Mouse (Mus musculus) 3T3-L1 (cell line): ENCODE measurements at regions not wholly inside any gene's neighbourhood (a gene's known extent, or its start where the extent isn't known, plus 50 kb on each side); places are given as distances from the start of the nearest gene placed in this dataset.

Source experiments
- DNase-seq: peaks from one replicate; pipeline ENCODE4 v3.0.0-alpha.2; 2015; ENCODE audit warnings: low read depth, low spot score

GRCm38 (mm10) chr5:138875180-138876076 is 55.5 kb downstream of the Gm5294 start:
- no peak for DNase-seq

GRCm38 (mm10) chr5:138881649-138882226 is 61.9 kb downstream of the Gm5294 start:
- DNase-seq: peak; percentile 19

- DNase-seq: no peak
Observed at GRCm38 (mm10) chr5:138883573-138883972, 63.7 kb downstream of the Gm5294 start.

DNA sequence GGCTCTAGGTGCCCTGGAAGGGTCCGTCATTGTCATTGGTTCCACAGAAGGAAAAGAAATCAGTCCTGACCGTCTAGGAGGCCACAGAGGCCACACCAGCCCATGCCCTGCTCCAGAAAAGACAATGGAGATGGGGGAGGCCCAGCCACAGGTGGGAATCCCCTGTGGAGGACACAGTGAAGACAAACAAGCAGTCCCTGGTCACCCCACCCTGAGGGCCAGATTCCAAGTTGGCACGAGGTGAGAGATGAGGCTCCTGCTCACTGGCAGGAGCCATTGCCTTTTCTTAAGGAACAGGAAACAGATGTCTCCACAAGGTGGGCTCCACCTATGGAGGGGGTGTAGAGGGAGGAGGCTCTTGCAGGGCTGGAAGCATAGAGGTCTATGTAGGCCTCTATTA is 66.0 kb downstream of the Gm5294 start:
- DNase-seq: no peak

DNA sequence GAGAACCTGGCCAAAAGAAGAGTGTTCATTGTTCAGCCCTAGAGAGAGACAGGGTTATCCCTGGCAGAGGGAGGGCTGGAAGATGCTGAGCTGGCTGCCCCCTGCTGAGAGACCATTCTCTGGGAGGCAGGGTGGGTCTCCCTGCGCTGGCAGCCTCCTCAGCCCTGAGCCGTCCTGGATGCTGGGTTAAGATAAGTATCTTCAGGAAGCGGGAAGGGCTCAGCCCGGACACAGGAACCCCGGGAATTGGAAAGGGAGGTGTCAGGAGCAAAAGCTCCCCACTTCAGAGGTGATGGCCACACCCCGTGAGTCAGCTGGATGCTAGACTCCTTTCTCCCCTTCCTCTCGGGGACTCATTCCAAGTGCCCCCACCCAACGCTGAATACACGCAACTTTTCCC is 68.9 kb downstream of the Gm5294 start:
- DNase-seq: no peak

GRCm38 (mm10) chr5:138889760-138890159 is 69.9 kb downstream of the Gm5294 start:
- DNase-seq: no peak

DNA sequence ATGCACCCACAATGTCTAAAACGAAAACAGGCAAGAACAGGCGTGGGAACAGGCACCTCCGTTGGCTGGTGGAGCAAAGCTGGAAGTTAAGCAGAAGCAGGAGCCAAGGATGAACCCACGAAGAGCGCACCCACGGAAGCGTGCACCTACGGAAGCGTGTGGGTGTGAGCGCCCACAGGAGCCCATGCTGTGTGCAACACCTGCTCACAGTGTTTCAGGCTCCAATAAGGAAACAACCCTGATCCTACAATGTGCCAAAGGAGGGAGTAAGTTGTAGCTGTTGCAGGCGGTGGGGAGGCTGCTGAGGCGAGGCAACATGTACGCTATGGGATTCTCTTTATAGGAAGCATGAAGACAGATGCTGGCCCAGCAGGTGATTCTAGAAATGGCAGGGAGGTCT is 74.6 kb downstream of the Gm5294 start:
- DNase-seq: no peak

GRCm38 (mm10) chr5:138897255-138897654 is 77.4 kb downstream of the Gm5294 start:
- DNase-seq: no peak

DNA sequence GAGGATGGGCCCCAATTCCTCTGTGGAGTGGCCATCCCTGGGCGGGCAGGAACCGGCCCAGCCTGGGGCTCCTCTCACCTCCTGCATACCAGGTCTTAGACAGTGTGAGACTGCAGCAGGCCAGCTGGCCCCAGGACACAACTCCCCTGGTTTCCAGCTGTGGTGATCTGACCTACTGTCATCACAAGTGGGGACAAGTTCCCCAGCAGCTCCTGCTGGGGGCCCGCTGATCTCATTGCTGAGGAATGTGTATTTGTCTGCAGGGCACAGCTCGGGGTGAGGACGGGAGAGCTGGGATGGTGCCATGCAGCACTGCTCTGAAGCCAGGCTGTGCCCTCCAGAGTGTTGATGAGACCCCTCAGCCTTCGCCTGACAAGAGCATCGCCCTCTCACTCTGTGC is 78.6 kb downstream of the Gm5294 start:
- DNase-seq: peak; percentile 60

GRCm38 (mm10) chr5:138900952-138901599 is 81.2 kb downstream of the Gm5294 start:
- DNase-seq: no peak

DNA sequence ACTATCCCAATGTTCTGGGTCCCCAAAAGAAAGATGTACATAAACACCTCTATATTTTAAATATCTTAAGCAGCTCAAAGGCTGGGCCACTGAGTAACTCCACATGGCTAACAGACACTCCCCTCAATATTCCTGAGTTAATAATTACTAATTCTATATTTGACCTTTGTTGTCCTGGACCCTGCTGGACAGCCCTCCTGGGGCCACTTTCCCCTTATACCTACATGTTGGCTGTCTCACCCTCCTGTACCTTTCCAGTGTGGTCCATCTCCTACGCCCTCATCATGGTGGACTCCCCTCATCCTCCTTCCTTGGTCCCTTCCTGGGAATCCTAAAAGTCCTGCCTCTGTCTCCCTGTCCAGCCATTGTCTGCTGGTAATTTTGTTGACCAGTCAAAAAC is 82.4 kb downstream of the Gm5294 start:
- DNase-seq: no peak

DNA sequence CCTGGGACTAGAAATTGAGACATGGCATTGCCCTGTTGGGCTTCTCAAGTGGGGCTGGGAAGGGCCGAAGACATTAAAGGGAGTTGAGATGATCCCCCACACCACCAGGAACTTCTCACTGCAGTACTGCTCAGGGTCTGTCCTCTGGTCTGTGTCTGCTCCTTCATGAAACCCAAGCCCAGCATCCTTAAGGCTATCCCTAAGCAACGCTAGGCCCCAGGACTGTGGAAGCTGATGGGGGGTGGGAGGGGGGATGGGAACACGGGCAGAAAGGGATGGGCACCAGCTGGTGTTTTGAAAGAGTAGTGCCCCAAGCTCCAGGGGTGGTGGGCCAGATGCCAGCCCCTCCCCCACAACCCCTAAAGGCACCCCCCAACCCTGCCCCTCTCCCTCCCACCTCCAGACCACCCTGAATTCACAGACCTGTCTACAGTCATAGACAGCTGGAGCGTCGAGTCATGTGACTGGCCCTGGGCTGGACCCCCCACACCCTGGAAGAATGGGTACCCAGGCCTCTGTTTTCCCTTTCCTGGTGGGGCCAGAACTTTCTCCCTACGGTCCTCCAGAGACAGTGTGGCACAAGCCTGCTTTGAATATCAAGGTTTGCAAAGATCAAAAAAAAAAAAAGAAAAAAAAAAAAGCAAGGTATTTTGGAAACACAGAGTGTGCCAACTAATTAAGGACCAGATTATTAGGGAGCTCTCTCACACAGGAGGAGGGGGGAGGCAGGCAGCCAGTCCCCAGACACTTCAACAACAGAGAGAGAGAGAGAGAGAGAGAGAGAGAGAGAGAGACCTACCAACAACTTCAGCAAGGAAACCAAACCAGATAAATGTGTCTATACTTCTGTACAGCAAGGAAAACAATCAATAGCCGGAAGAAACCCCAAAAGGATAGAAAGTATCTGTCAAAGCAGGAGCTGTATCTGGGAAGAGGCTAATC is 85.1 kb downstream of the Pdgfa start:
- DNase-seq: no peak

DNA sequence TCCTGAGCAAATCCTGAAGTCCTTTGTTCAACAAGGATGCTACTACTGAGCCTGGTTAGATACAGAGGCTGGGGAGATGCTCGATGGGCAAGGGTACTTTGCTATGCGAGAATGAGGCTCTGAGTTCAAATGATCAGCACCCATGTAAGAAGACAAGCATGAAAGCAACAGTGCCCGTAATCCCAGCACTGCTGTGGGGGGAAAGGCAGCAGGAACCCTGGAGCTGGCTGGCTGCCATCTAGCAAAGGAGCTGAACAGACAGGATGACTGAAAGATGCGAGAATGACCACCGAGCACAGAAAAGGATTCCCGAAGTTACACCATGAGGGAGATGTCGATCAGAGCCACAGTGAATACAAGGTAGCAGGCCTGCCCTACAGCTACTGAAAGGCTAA is 84.5 kb downstream of the Pdgfa start:
- DNase-seq: no peak

GRCm38 (mm10) chr5:138915068-138915467 is 82.1 kb downstream of the Pdgfa start:
- DNase-seq: no peak

DNA sequence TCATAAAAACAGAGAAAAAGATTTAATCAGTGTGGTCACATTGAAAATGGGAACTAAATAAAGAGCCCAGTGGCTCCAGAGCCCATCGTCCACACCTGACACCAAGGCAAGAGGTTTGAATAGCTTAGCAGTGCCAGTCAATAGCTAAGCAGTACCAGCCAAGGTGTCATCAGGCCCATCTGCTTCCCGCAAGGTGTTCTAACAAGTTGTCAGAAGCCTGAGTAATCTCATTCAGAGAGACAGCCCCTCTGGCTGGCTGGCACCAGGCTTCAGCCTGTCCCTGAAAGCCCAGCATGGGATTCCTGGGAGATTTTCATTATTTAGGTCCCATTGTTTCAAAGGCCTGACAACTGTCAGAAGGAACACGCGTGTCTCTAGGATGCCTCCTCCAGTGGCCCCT is 81.7 kb downstream of the Pdgfa start:
- DNase-seq: no peak

DNA sequence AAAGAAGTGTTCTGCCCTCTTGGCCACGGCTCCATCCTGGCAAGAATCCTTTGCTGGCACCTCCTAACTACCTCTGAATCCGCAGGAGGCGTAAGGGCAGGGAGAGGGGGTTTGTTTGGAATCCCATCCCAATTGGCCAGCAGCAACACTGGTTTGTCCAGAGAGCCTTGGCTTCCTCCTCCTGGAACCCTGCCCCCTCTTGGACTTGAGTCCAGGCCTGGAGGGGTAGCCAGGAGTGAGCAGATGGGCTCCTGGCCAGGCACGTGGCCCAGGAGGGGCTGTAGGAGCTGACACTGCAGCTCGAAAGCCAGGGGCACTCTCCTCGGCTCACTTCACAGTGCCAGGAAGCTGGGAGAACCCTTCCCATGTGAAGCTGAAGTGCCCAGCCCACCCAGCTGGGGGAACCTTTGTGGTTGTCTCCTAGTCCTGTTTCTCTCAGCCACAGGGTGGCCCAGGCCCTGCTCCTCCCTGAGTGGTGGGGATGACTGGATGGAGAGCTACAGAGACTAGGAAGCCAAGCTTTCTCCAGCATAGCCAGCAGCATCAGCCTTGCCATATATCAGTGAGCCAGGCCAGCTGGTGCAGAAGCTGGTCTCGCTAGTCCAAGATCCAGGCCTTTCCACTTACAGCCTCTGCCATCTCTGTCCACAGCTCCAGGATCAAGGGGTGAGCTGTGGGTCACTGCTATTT is 76.9 kb downstream of the Pdgfa start:
- no peak for DNase-seq

DNA sequence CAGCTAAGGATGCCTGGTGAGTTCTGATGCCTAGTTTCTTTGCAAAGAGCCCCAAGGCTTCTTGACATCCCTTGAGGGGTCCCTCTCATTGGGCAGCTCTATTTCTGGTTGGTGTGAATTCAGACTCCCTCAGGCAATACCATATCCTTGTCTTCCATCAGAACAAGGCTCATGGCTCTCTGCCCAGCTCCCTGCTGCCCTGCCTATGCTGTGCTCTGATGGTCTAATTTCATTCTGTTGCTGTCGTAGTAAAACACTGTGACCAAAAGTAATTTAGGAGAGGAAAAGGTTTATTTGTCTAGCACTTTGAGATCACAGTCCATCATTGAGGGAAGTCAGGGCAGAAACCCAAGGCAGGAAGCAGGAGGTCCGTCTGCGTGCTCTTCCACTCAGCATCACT is 75.1 kb downstream of the Pdgfa start:
- DNase-seq: no peak
